Mouse (Mus musculus) stomach, embryonic 15.5 days (tissue): ENCODE measurements at regions not wholly inside any gene's neighbourhood (a gene's known extent, or its start where the extent isn't known, plus 50 kb on each side); places are given as distances from the start of the nearest gene placed in this dataset. TPM values are rescaled to one million over a fixed set of nuclear protein-coding genes. Genes with fewer than 3 reads are reported as not detected.

Experiments used
- ATAC-seq: fragments of 200-750 bp; cut with Nextera tagmentation; 2 replicates; pipeline ENCODE4 v1.8.0; 2017; ENCODE audit warnings: low read depth, moderate number of reproducible peaks, moderate TSS enrichment; ENCODE audit not compliant: insufficient read depth, low FRiP score
- H3K27ac ChIP-seq: fragments of 300-500 bp; sonication (generic); 2 replicates; pipeline ENCODE4 v1.5.1; 2015; ENCODE audit warnings: mild to moderate bottlenecking, inconsistent platforms
- H3K27me3 ChIP-seq: fragments of 300-500 bp; sonication (generic); replicated peaks from 2 replicates; pipeline ENCODE4 v1.6.1; 2015; ENCODE audit warnings: inconsistent platforms
- H3K36me3 ChIP-seq: fragments of 300-500 bp; sonication (generic); 2 replicates; pipeline ENCODE4 v1.6.1; 2015; ENCODE audit warnings: inconsistent platforms
- H3K4me1 ChIP-seq: fragments of 300-500 bp; sonication (generic); 2 replicates; pipeline ENCODE4 v1.6.1; 2015; ENCODE audit warnings: inconsistent platforms
- H3K4me2 ChIP-seq: fragments of 300-500 bp; sonication (generic); 2 replicates; pipeline ENCODE4 v1.6.1; 2015; ENCODE audit warnings: mild to moderate bottlenecking, inconsistent platforms
- H3K4me3 ChIP-seq: fragments of 300-500 bp; sonication (generic); replicated peaks from 2 replicates; pipeline ENCODE4 v1.5.1; 2015; ENCODE audit warnings: inconsistent platforms
- H3K9ac ChIP-seq: fragments of 300-500 bp; sonication (generic); 2 replicates; pipeline ENCODE4 v1.6.1; 2015; ENCODE audit warnings: inconsistent platforms
- H3K9me3 ChIP-seq: fragments of 300-500 bp; sonication (generic); 2 replicates; pipeline ENCODE4 v1.6.1; 2016; ENCODE audit warnings: inconsistent platforms
- WGBS: fragments of 180-500 bp; shearing (Covaris S2); methylation state at CpG from one replicate; pipeline ENCODE4 v1.1.7; 2015; 5-methylcytosine and 5-hydroxymethylcytosine counted together
- microRNA-seq: library from miRNA; unstranded; fragments of <30 nt; microRNA quantifications from one replicate; pipeline ENCODE4, GENCODE M21; 2016

- Histone ChIP-seq H3K27ac (peak overlapping the region; percentile 83), H3K27me3 (no peaks in the 10 kb centered on the region), H3K9me3 (no peaks in the 10 kb centered on the region), H3K36me3 (no peaks in the 10 kb centered on the region), H3K4me2 (no peak overlapping the region), H3K4me3 (no peak overlapping the region), H3K9ac (no peak overlapping the region), H3K4me1 (no peaks in the 10 kb centered on the region)
- ATAC-seq, result peak; percentile 50; the same call in 1 of the 2 replicates
- WGBS, result 24% methylated on average over 9 of the region's 9 CpGs
These were observed 82.2 kb upstream of the Dcn start for GRCm38 (mm10) chr10:97397062-97397771.

GRCm38 (mm10) chr10:97397896-97398295, 81.5 kb upstream of the Dcn start:
- H3K27ac ChIP-seq, result peak overlapping the region; percentile 83; the same call in 1 of the 2 replicates
- H3K36me3 ChIP-seq, result no peaks in the 10 kb centered on the region
- H3K4me3 ChIP-seq, result no peak overlapping the region
- H3K27me3 ChIP-seq, result no peaks in the 10 kb centered on the region
- 52% methylated on average over 2 of the region's 2 CpGs for WGBS
- ATAC-seq, result no peak
- no peak overlapping the region for H3K9ac ChIP-seq
- no peak overlapping the region for H3K4me2 ChIP-seq
- H3K4me1 ChIP-seq, result no peaks in the 10 kb centered on the region
- no peaks in the 10 kb centered on the region for H3K9me3 ChIP-seq

GRCm38 (mm10) chr10:97402524-97402923, 76.9 kb upstream of the Dcn start:
- Histone ChIP-seq H3K9ac (no peak overlapping the region), H3K4me2 (no peak overlapping the region), H3K4me1 (no peaks in the 10 kb centered on the region), H3K27ac (peak overlapping the region; percentile 64; the same call in 1 of the 2 replicates), H3K27me3 (no peaks in the 10 kb centered on the region), H3K36me3 (no peaks in the 10 kb centered on the region), H3K4me3 (no peak overlapping the region), H3K9me3 (no peaks in the 10 kb centered on the region)
- ATAC-seq, result no peak
- WGBS, result 84% methylated on average over 2 of the region's 2 CpGs

GRCm38 (mm10) chr10:97404076-97404787, 75.2 kb upstream of the Dcn start:
- H3K9ac ChIP-seq, result no peak overlapping the region
- WGBS, result 39% methylated on average over 2 of the region's 2 CpGs
- no peaks in the 10 kb centered on the region for H3K36me3 ChIP-seq
- H3K27ac ChIP-seq, result peak overlapping the region; percentile 79
- H3K27me3 ChIP-seq, result no peaks in the 10 kb centered on the region
- no peaks in the 10 kb centered on the region for H3K4me1 ChIP-seq
- H3K4me2 ChIP-seq, result no peak overlapping the region
- no peaks in the 10 kb centered on the region for H3K9me3 ChIP-seq
- no peak; the same call in 1 of the 2 replicates for ATAC-seq
- H3K4me3 ChIP-seq, result no peak overlapping the region

DNA sequence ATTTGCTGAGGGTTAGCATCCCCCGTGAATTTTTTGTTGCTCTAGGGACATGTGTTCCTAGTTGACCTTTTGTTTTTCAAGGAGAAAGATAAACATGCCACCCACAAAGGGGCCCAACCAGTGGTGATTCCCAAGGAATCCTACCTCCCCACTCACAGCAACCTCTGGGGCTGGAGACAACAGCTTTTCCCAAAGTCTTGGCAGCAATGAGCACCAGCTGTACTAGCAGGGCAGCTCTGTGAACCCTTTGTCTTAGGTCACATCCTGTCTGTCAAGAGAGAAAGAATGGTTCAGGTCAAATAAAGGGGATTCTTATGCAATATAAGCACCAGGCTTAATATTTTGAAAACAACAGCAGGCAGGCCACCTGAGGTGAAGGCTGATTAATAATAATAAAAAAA, 70.2 kb upstream of the Dcn start:
- H3K4me2 ChIP-seq, result no peak overlapping the region
- no peaks in the 10 kb centered on the region for H3K4me1 ChIP-seq
- WGBS, result 6% methylated on average over 1 of the region's 1 CpGs
- H3K9ac ChIP-seq, result no peak overlapping the region
- no peaks in the 10 kb centered on the region for H3K36me3 ChIP-seq
- H3K27ac ChIP-seq, result peak overlapping the region; percentile 3; the same call in 1 of the 2 replicates
- no peaks in the 10 kb centered on the region for H3K9me3 ChIP-seq
- no peak overlapping the region for H3K4me3 ChIP-seq
- peak; percentile 50; the same call in 1 of the 2 replicates for ATAC-seq
- no peaks in the 10 kb centered on the region for H3K27me3 ChIP-seq

DNA sequence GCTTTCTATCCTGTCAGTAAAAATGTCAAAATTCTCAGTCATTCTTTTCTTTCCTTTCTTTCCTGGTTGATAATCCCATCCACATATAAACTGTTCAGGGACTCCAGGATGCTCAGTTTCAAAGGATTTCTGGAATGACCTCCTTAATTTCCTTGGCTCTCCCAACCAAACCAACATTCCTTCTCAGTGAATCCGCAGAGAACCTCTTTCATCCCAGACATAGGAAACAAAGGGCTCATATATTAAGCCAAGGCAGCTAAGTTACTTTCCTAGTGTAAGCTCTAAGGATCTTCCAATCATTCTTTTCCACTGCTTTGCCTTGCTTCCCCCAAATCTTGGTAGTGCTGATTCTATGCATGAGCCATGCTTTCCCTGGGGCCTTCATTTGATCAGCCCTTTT, 69.5 kb upstream of the Dcn start:
- Histone ChIP-seq H3K4me3 (no peak overlapping the region), H3K4me2 (no peak overlapping the region), H3K9ac (no peak overlapping the region), H3K4me1 (no peaks in the 10 kb centered on the region), H3K36me3 (no peaks in the 10 kb centered on the region), H3K27ac (peak overlapping the region; percentile 59; the same call in 1 of the 2 replicates), H3K9me3 (no peaks in the 10 kb centered on the region), H3K27me3 (no peaks in the 10 kb centered on the region)
- ATAC-seq, result no peak
- WGBS, result 50% methylated on average over 1 of the region's 1 CpGs

DNA sequence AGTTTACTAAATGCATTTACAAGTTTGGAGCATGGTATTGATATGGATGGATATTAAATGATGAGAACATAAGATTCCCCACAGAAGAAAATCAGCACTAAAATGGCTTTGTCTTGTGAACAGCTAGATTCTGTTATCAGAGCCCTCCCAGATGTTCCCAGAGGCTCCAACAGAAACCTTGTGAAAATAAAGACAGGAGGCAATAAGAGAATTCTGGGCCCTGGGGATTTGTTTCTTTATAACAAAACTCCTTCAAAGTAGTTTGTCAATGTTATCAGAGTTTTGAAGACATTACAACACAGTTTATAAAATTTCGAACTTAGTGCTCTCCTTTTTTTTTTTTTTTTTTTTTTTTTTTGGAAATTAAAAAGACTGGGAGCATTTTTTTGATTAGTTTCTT, 56.8 kb upstream of the Dcn start:
- H3K27me3 ChIP-seq, result no peaks in the 10 kb centered on the region
- H3K4me3 ChIP-seq, result no peak overlapping the region
- no peaks in the 10 kb centered on the region for H3K9me3 ChIP-seq
- no peak for ATAC-seq
- H3K4me2 ChIP-seq, result no peak overlapping the region
- WGBS, result 42% methylated on average over 1 of the region's 1 CpGs
- no peak overlapping the region for H3K27ac ChIP-seq
- H3K9ac ChIP-seq, result no peak overlapping the region
- no peaks in the 10 kb centered on the region; the same call in 1 of the 2 replicates for H3K4me1 ChIP-seq
- no peaks in the 10 kb centered on the region for H3K36me3 ChIP-seq

DNA sequence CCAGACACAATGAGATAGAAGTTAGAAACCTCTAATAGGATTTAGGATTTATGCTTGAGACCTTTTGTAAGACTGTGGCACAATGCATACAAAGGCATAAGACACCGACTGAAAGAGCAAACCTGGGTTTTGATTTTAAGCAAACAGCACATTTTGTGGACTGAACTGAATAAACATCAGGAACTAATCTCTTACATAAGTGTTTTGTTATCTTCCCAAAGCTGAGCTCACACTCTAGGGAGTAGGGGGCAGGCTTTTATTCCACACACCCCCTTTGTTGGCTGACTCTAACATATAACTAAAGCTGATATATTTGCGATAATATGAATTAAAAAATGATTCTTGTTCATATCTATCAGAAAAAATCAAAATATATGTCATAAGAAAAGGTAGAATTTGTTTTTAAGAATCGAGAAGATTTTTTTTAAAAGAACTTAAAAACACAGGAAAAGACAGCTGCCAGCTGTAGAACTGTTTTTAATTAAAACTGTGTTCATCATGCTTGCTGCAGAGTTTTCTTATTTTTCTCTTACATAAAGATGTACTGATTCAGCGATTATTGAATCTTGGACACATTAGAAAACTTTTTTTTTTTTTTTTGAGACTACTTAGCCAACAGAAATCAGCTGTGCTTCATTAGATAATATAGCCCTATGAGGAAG, 56.2 kb upstream of the Dcn start:
- ATAC-seq, result no peak
- Histone ChIP-seq H3K36me3 (no peaks in the 10 kb centered on the region), H3K4me2 (no peak overlapping the region), H3K4me3 (no peak overlapping the region), H3K4me1 (no peaks in the 10 kb centered on the region; the same call in 1 of the 2 replicates), H3K27ac (no peak overlapping the region), H3K9ac (no peak overlapping the region), H3K9me3 (no peaks in the 10 kb centered on the region), H3K27me3 (no peaks in the 10 kb centered on the region)
- 45% methylated on average over 4 of the region's 4 CpGs for WGBS

Small RNA genes lying in the stretch of these regions (microRNA-seq; reads per million reads assigned to microRNA genes)
- gene Gm24587, result not detected
- not detected for gene Mir3966
